Mouse (Mus musculus) liver, postnatal 0 days (tissue): ENCODE results near the gene Olfr980.

Experiments used
- CTCF ChIP-seq: sonication (generic); IDR thresholded peaks from 2 replicates; pipeline ENCODE4 v1.5.1; 2016; ENCODE audit warnings: antibody characterized with exemption, low read depth
- EP300 ChIP-seq: IDR thresholded peaks from 2 replicates; pipeline ENCODE4 v1.6.1; 2016; ENCODE audit warnings: antibody characterized with exemption, low read depth, mild to moderate bottlenecking

DNA sequence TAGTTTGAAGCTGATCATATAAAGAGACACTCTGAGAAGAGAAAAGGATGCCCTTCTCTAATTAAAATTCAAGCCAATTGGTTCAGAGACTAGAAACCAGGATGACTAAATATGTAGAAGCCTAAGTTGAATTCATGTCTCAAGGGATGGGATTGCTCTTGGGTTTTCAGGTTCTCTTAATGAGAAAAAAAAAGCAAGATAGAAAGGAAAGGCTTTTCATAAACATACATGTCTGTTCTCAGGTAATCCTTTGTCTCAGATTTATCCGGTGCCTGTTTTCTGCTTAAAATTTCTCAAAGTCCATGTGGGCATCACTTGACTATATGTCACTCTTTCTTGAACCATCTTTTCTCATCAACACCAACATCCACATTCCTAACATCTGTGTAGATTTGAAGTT is 6.0 kb downstream of the Olfr980 start, which contains the start of gene Olfr979:
- TF ChIP-seq CTCF: no peak
- no peak for TF ChIP-seq EP300
